Mouse (Mus musculus) layer of hippocampus, postnatal 25 days (tissue): ENCODE data around the gene Fbxo5. TPM values are rescaled to one million over a fixed set of nuclear protein-coding genes. Genes with fewer than 3 reads are reported as not detected.

Experiments used
- DNase-seq, 2 experiments: peaks; one replicate each; pipeline ENCODE4 v3.0.0; 2022; ENCODE audit warnings: mixed read lengths in 2 of 2, low spot score in 1 of 2; ENCODE audit errors: extremely low spot score in 1 of 2
- total RNA-seq, 2 experiments: library from RNA; stranded (reverse); gene quantifications; 2 replicates each; pipeline ENCODE4 v1.2.3; 2021

Gene Fbxo5
- total RNA-seq = 1 to 10 TPM; 1.0 to 1.3 TPM

- no peak for DNase-seq
Measured at GRCm38 (mm10) chr10:5805243-5805730, at the start of gene Fbxo5. Gene Fbxo5 (minus strand): TSS chr10:5805600.

GRCm38 (mm10) chr10:5853290-5853868, 48.0 kb upstream of the Fbxo5 start:
- DNase-seq = no peak

GRCm38 (mm10) chr10:5846939-5847338, 41.5 kb upstream of the Fbxo5 start:
- no peak for DNase-seq

- DNase-seq = peak in 1 of 2 experiments; percentile 60
Measured at GRCm38 (mm10) chr10:5841369-5841768, 36.0 kb upstream of the Fbxo5 start.

GRCm38 (mm10) chr10:5826336-5827025, 21.1 kb upstream of the Fbxo5 start:
- no peak for DNase-seq

- DNase-seq = no peak
Measured at GRCm38 (mm10) chr10:5824779-5825178, 19.4 kb upstream of the Fbxo5 start.

GRCm38 (mm10) chr10:5823740-5824491, 18.5 kb upstream of the Fbxo5 start, which contains the start of gene Mtrf1l:
Gene Mtrf1l (minus strand): TSS chr10:5823910.
- DNase-seq = peak; percentile 75 to 87

GRCm38 (mm10) chr10:5823291-5823739, 17.9 kb upstream of the Fbxo5 start:
- no peak for DNase-seq

- DNase-seq = no peak
Measured at GRCm38 (mm10) chr10:5818772-5819171, 13.4 kb upstream of the Fbxo5 start.

GRCm38 (mm10) chr10:5815968-5816367, 10.6 kb upstream of the Fbxo5 start:
- DNase-seq = no peak

GRCm38 (mm10) chr10:5813724-5814123, 8.3 kb upstream of the Fbxo5 start:
- DNase-seq = no peak

- DNase-seq = no peak
Measured at GRCm38 (mm10) chr10:5807683-5808082, 2.3 kb upstream of the Fbxo5 start.

- no peak for DNase-seq
Measured at GRCm38 (mm10) chr10:5806996-5807395, 1.6 kb upstream of the Fbxo5 start.

- DNase-seq = no peak
Measured at GRCm38 (mm10) chr10:5806416-5806815, 1.0 kb upstream of the Fbxo5 start.

- peak; percentile 85 to 90 for DNase-seq
Measured at GRCm38 (mm10) chr10:5805731-5806307, 419 bp upstream of the Fbxo5 start.

- DNase-seq = no peak
Measured at GRCm38 (mm10) chr10:5804691-5805156, 676 bp downstream of the Fbxo5 start.

GRCm38 (mm10) chr10:5803739-5804138, 1.7 kb downstream of the Fbxo5 start:
- DNase-seq = no peak

- no peak for DNase-seq
Measured at GRCm38 (mm10) chr10:5802866-5803265, 2.5 kb downstream of the Fbxo5 start.

GRCm38 (mm10) chr10:5800490-5800889, 4.9 kb downstream of the Fbxo5 start:
- DNase-seq = no peak

GRCm38 (mm10) chr10:5798069-5798468, 7.3 kb downstream of the Fbxo5 start:
- no peak for DNase-seq

GRCm38 (mm10) chr10:5790657-5791056, 14.7 kb downstream of the Fbxo5 start:
- DNase-seq = peak; percentile 35 to 86
